Comparison of ENCODE assay signal across 26 mouse cellular contexts in the genomic region with DNA sequence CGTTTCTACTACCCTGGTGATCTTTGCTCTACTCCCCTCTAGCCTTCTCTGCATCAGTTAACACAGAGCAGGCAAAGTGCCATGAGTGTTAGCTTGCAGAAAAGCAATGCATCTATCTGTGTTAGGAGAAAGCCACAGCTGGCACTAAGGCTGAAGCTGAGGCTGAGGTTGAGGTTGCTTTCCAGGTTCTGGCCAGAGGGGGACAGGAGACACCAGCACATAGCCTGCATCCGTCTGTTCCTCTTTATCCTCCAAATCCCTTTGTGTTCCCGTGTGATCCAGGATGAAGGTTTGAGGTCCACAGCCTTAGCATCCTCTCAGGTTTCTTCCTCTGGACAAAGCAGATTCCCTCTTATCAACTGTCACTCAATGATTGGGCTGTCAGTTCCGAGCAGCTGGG.
DNase-seq lines count a peak whose midpoint lies in the region; ATAC-seq and TF ChIP-seq lines count a peak whose summit lies in the region.
"Had no signal": no experiment of that assay in that cellular context is flagged by ENCODE, and none has a peak within 500 bp of the region (broad histone marks: within the 10 kb centered on the region; RNA-seq: fewer than 3 reads in every experiment).

No protein-coding gene starts in this region.

- no peaks in the 10 kb centered on the region for H3K27me3 ChIP-seq in intestine, postnatal 0 days (replicated peaks; ENCODE audit: control insufficient read depth, insufficient read depth, low read length)
- no peaks in the 10 kb centered on the region for H3K27me3 ChIP-seq in intestine, embryonic 16.5 days (replicated peaks; ENCODE audit: control insufficient read depth, insufficient read depth, low read length)
- H3K27me3 ChIP-seq in midbrain, postnatal 0 days (ENCODE audit: insufficient read depth, low read length), result no peaks in the 10 kb centered on the region
- no peaks in the 10 kb centered on the region for H3K27me3 ChIP-seq in midbrain, embryonic 16.5 days (ENCODE audit: control insufficient read depth, insufficient read depth, low read depth, low read length)
- H3K27me3 ChIP-seq: embryonic facial prominence, embryonic 15.5 days; forebrain, embryonic 15.5 days; heart, embryonic 12.5 days; heart, embryonic 15.5 days; hindbrain, embryonic 15.5 days had no signal

- DNase-seq in heart, adult 11 months, result peak; percentile 68
- no peak for DNase-seq in heart, adult 8-10 months (ENCODE audit: low spot score)
- peak; percentile 44 for DNase-seq in midbrain, postnatal 0 days (ENCODE audit: low spot score)
- DNase-seq: adrenal gland, adult 2 months; adrenal gland, postnatal 14 days; cerebellum, adult 11 months; cerebellum, adult 2 months; cerebellum, adult 9-11 months; cerebellum, postnatal 25 days; embryo, embryonic 11 days; gastrocnemius, postnatal 10 days; gastrocnemius, postnatal 36 days; heart, postnatal 10 days; heart, postnatal 36 days; kidney, adult 11 months had no signal

- ATAC-seq in intestine, postnatal 0 days, result no peak
- no peak for ATAC-seq in intestine, embryonic 16.5 days
- no peak for ATAC-seq in midbrain, postnatal 0 days (ENCODE audit: low FRiP score)
- ATAC-seq in midbrain, embryonic 16.5 days, result no peak
- ATAC-seq: CD4-positive, CD25-positive, alpha-beta regulatory T cell, adult 4 months; forebrain, embryonic 15.5 days; inflammation-experienced regulatory T-cells, adult 6 months had no signal

- no peaks in the 10 kb centered on the region for H3K36me3 ChIP-seq in intestine, postnatal 0 days (ENCODE audit: control insufficient read depth, insufficient read depth)
- no peaks in the 10 kb centered on the region for H3K36me3 ChIP-seq in intestine, embryonic 16.5 days (ENCODE audit: control insufficient read depth, insufficient read depth, low read length)
- no peaks in the 10 kb centered on the region for H3K36me3 ChIP-seq in midbrain, postnatal 0 days (ENCODE audit: insufficient read depth, low read length)
- H3K36me3 ChIP-seq in midbrain, embryonic 16.5 days (ENCODE audit: control insufficient read depth, insufficient read depth, low read length), result no peaks in the 10 kb centered on the region
- H3K36me3 ChIP-seq: embryonic facial prominence, embryonic 15.5 days; forebrain, embryonic 15.5 days; heart, embryonic 12.5 days; heart, embryonic 15.5 days; hindbrain, embryonic 10.5 days; hindbrain, embryonic 15.5 days had no signal

- H3K4me1 ChIP-seq in intestine, postnatal 0 days (replicated peaks; ENCODE audit: control insufficient read depth, insufficient read depth, low read length), result no peaks in the 10 kb centered on the region
- H3K4me1 ChIP-seq in intestine, embryonic 16.5 days (ENCODE audit: control insufficient read depth, insufficient read depth, low read length), result no peaks in the 10 kb centered on the region
- H3K4me1 ChIP-seq in midbrain, postnatal 0 days (ENCODE audit: insufficient read depth, low read length), result no peaks in the 10 kb centered on the region
- peaks cover 2% of the 10 kb centered on the region; the same call in 1 of the 2 replicates for H3K4me1 ChIP-seq in midbrain, embryonic 16.5 days (ENCODE audit: control insufficient read depth, insufficient read depth, low read length)
- H3K4me1 ChIP-seq: embryonic facial prominence, embryonic 15.5 days; forebrain, embryonic 15.5 days; heart, embryonic 12.5 days; heart, embryonic 15.5 days; hindbrain, embryonic 10.5 days; hindbrain, embryonic 15.5 days had no signal

- no peak overlapping the region for H3K4me3 ChIP-seq in intestine, postnatal 0 days (ENCODE audit: low read depth, low read length)
- H3K4me3 ChIP-seq in intestine, embryonic 16.5 days (ENCODE audit: low read length), result no peak overlapping the region
- H3K4me3 ChIP-seq in midbrain, postnatal 0 days (ENCODE audit: low read depth, low read length), result no peak overlapping the region
- no peak overlapping the region for H3K4me3 ChIP-seq in midbrain, embryonic 16.5 days (ENCODE audit: low read depth, low read length)
- H3K4me3 ChIP-seq: embryonic facial prominence, embryonic 15.5 days; forebrain, embryonic 15.5 days; heart, embryonic 12.5 days; heart, embryonic 15.5 days; hindbrain, embryonic 10.5 days; hindbrain, embryonic 15.5 days had no signal

- 67% methylated on average over 4 of the region's 4 CpGs for WGBS in intestine, postnatal 0 days
- WGBS in intestine, embryonic 16.5 days, result 60% methylated on average over 4 of the region's 4 CpGs
- WGBS in midbrain, postnatal 0 days, result 45% methylated on average over 4 of the region's 4 CpGs
- WGBS in midbrain, embryonic 16.5 days, result 45% methylated on average over 4 of the region's 4 CpGs

- H3K9me3 ChIP-seq in intestine, postnatal 0 days (ENCODE audit: control insufficient read depth), result no peaks in the 10 kb centered on the region
- 0 out of 2 replicates have a peak, but pooled peaks cover 2% of the 10 kb centered on the region for H3K9me3 ChIP-seq in intestine, embryonic 16.5 days (ENCODE audit: control insufficient read depth, low read length)
- H3K9me3 ChIP-seq in midbrain, postnatal 0 days (ENCODE audit: low read length), result no peaks in the 10 kb centered on the region
- H3K9me3 ChIP-seq in midbrain, embryonic 16.5 days (replicated peaks; ENCODE audit: control insufficient read depth, low read length, poor library complexity, severe bottlenecking), result no peaks in the 10 kb centered on the region
- H3K9me3 ChIP-seq: embryonic facial prominence, embryonic 15.5 days; forebrain, embryonic 15.5 days; heart, embryonic 15.5 days; hindbrain, embryonic 10.5 days; hindbrain, embryonic 15.5 days had no signal

- H3K4me2 ChIP-seq in intestine, postnatal 0 days (replicated peaks; ENCODE audit: low read depth), result no peak overlapping the region
- H3K4me2 ChIP-seq in intestine, embryonic 16.5 days (ENCODE audit: low read depth, low read length), result no peak overlapping the region
- H3K4me2 ChIP-seq in midbrain, postnatal 0 days (ENCODE audit: low read depth, low read length, poor library complexity, severe bottlenecking), result no peak overlapping the region
- no peak overlapping the region for H3K4me2 ChIP-seq in midbrain, embryonic 16.5 days (ENCODE audit: low read length)
- H3K4me2 ChIP-seq: embryonic facial prominence, embryonic 15.5 days; forebrain, embryonic 15.5 days; heart, embryonic 12.5 days; heart, embryonic 15.5 days; hindbrain, embryonic 15.5 days had no signal

- H3K27ac ChIP-seq in intestine, postnatal 0 days (ENCODE audit: low read depth, low read length), result no peak overlapping the region
- H3K27ac ChIP-seq in intestine, embryonic 16.5 days (ENCODE audit: low read length), result no peak overlapping the region
- no peak overlapping the region for H3K27ac ChIP-seq in midbrain, postnatal 0 days (ENCODE audit: low read depth, low read length)
- no peak overlapping the region; the same call in 1 of the 2 replicates for H3K27ac ChIP-seq in midbrain, embryonic 16.5 days (ENCODE audit: low read length)
- H3K27ac ChIP-seq: embryonic facial prominence, embryonic 15.5 days; forebrain, embryonic 15.5 days; heart, embryonic 15.5 days; hindbrain, embryonic 10.5 days; hindbrain, embryonic 15.5 days had no signal

- H3K9ac ChIP-seq in intestine, postnatal 0 days (ENCODE audit: low read depth, low read length), result no peak overlapping the region
- H3K9ac ChIP-seq in intestine, embryonic 16.5 days (ENCODE audit: low read depth, low read length), result no peak overlapping the region
- no peak overlapping the region for H3K9ac ChIP-seq in midbrain, postnatal 0 days (replicated peaks; ENCODE audit: low read length, poor library complexity, severe bottlenecking)
- H3K9ac ChIP-seq in midbrain, embryonic 16.5 days (ENCODE audit: low read depth, low read length), result no peak overlapping the region
- H3K9ac ChIP-seq: embryonic facial prominence, embryonic 15.5 days; forebrain, embryonic 15.5 days; heart, embryonic 12.5 days; heart, embryonic 15.5 days; hindbrain, embryonic 15.5 days had no signal

- TF ChIP-seq CTCF in intestine, postnatal 0 days (IDR thresholded peaks at IDR 0.05; ENCODE audit: low read depth), result 0 out of 2 replicates have a peak, but pooled peaks have one; percentile 5
- TF ChIP-seq CTCF in midbrain, postnatal 0 days (IDR thresholded peaks at IDR 0.05), result peak; percentile 58
